Mouse (Mus musculus): ENCODE results near the gene Glis2. TPM values are rescaled to one million over a fixed set of nuclear protein-coding genes. Genes with fewer than 3 reads are reported as not detected.

The Glis2 gene
- total and polyA plus RNA-seq, 2 experiments from 2014 or later, result 11.8 to 25.4 TPM

DNA sequence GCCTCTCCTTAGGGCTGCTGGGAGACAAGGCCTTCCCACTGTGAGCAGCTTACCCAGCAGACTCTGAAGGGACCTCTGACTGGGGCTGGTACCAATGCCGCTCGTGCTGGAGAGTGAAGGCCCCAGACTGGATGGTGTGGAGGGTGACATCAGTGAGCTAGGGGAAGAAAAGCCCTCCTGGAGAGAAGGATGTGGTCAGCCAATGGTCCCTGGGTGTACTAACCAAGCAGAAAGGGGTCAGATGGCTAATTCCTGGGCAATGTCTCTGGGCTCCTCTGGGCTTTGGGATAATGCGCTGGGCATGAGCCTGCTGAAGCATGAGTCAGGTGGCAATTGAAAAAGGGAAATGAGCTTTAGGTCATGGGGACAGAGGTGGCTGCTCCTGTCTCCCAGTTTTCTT lies 39.1 kb downstream of the Glis2 start:
- no peaks in the 10 kb centered on the region for H3K9me3 ChIP-seq (replicated peaks; ENCODE audit: control insufficient read depth, low read length)
- peaks cover 16% of the 10 kb centered on the region for H3K4me1 ChIP-seq (ENCODE audit: control insufficient read depth, insufficient read depth)
- H3K27me3 ChIP-seq (ENCODE audit: control insufficient read depth, insufficient read depth, low read length), result no peaks in the 10 kb centered on the region
- no peak overlapping the region for H3K4me2 ChIP-seq (ENCODE audit: low read depth, low read length)
- no peak overlapping the region for H3K9ac ChIP-seq (replicated peaks; ENCODE audit: low read depth, low read length)
- 94% methylated on average over 3 of the region's 3 CpGs for WGBS
- no peak overlapping the region for H3K27ac ChIP-seq (ENCODE audit: low read depth)
- TF ChIP-seq EP300 (IDR thresholded peaks at IDR 0.05; ENCODE audit: low read depth), result no peak
- TF ChIP-seq CTCF (IDR thresholded peaks at IDR 0.05; ENCODE audit: low read depth), result no peak
- H3K4me3 ChIP-seq (ENCODE audit: low read depth, low read length), result no peak overlapping the region
- DNase-seq (ENCODE audit: low spot score) (no peak), ATAC-seq (ENCODE audit: insufficient read depth, low read depth) (no peak)
- H3K36me3 ChIP-seq (replicated peaks; ENCODE audit: control insufficient read depth, insufficient read depth, low read length), result peaks cover 19% of the 10 kb centered on the region; the same call in 1 of the 2 replicates

DNA sequence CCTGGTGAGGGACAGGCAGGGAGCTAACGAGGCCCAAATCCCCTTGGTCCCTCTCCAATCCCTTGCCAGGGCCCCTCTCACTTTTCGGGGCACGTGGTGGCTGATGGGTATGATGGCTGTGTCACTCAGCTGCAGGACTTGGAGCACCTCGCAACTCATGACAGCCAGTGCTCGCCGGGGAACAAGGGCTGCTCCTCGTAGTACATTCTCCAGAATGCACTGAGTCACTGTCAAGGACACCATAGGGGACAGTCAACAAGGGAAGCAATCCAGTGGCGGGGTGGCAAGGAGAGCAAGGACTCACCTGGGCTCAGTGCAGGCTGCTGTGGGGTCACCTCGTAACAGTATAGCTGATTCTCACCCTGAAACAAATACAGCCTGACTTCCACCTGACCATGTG lies 40.2 kb downstream of the Glis2 start:
- Histone ChIP-seq H3K4me2 (ENCODE audit: low read depth, low read length) (no peak overlapping the region), H3K36me3 (replicated peaks; ENCODE audit: control insufficient read depth, insufficient read depth, low read length) (peaks cover 15% of the 10 kb centered on the region; the same call in 1 of the 2 replicates), H3K4me3 (ENCODE audit: low read depth, low read length) (no peak overlapping the region), H3K27me3 (ENCODE audit: control insufficient read depth, insufficient read depth, low read length) (no peaks in the 10 kb centered on the region), H3K27ac (ENCODE audit: low read depth) (no peak overlapping the region), H3K9ac (replicated peaks; ENCODE audit: low read depth, low read length) (no peak overlapping the region), H3K9me3 (replicated peaks; ENCODE audit: control insufficient read depth, low read length) (no peaks in the 10 kb centered on the region), H3K4me1 (ENCODE audit: control insufficient read depth, insufficient read depth) (peaks cover 16% of the 10 kb centered on the region)
- 51% methylated on average over 9 of the region's 9 CpGs for WGBS
- ATAC-seq (ENCODE audit: insufficient read depth, low read depth) (no peak), DNase-seq (ENCODE audit: low spot score) (no peak)
- TF ChIP-seq CTCF (IDR thresholded peaks at IDR 0.05; ENCODE audit: low read depth) (no peak), EP300 (IDR thresholded peaks at IDR 0.05; ENCODE audit: low read depth) (no peak)

DNA sequence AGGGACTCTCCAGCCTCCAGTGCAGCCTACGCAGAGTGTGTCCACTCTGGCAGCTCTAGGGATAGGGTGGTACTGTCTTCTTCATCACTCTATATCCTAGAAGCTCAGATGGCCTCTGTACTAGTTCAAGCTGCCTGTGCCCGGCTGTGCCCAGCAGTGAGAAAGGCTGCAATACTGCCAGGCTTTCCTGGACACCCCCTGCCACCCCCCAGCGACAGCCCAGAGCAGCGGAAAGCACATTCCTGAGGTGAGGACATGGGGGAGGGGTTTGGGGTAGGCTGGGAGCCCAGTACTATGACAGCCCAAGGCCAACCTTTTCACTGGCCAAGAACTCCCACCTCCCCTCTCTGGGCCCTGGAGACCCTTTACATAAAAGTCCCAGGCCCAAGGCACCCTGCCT lies 41.2 kb downstream of the Glis2 start:
- no peak for DNase-seq (ENCODE audit: low spot score)
- no peaks in the 10 kb centered on the region for H3K9me3 ChIP-seq (replicated peaks; ENCODE audit: control insufficient read depth, low read length)
- H3K27ac ChIP-seq (ENCODE audit: low read depth), result no peak overlapping the region
- no peak for TF ChIP-seq CTCF (IDR thresholded peaks at IDR 0.05; ENCODE audit: low read depth)
- TF ChIP-seq EP300 (IDR thresholded peaks at IDR 0.05; ENCODE audit: low read depth), result no peak
- peaks cover 15% of the 10 kb centered on the region; the same call in 1 of the 2 replicates for H3K36me3 ChIP-seq (replicated peaks; ENCODE audit: control insufficient read depth, insufficient read depth, low read length)
- H3K27me3 ChIP-seq (ENCODE audit: control insufficient read depth, insufficient read depth, low read length), result no peaks in the 10 kb centered on the region
- peaks cover 20% of the 10 kb centered on the region for H3K4me1 ChIP-seq (ENCODE audit: control insufficient read depth, insufficient read depth)
- no peak overlapping the region for H3K4me3 ChIP-seq (ENCODE audit: low read depth, low read length)
- H3K9ac ChIP-seq (replicated peaks; ENCODE audit: low read depth, low read length), result no peak overlapping the region
- ATAC-seq (ENCODE audit: insufficient read depth, low read depth), result peak; percentile 14; the same call in 1 of the 2 replicates
- 41% methylated on average over 4 of the region's 4 CpGs for WGBS
- H3K4me2 ChIP-seq (ENCODE audit: low read depth, low read length), result no peak overlapping the region

DNA sequence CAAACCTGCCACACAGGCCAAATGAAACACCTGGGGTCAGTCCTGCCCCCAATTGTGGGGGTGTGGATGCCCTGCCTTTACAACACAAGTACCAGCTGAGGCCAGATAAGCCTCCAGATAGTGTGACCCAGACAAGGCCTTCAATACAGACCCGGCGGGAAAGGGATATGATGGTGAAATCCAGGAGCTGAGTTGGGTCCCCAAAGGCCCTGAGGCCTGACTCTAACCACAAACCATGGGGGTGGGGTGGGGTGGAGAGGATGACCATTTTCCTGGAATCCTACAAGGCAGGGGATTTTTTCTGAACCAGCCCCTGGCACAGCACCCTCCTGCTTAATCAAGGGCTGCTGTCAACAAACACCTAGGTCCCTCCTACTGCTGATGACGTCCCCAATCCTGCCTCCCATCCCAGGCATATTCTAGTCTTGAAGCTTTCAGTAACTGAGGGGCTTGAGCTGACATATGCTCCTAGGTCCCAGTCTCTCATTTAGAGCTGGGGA lies 44.4 kb downstream of the Glis2 start:
- H3K27ac ChIP-seq (ENCODE audit: low read depth), result no peak overlapping the region
- H3K9me3 ChIP-seq (replicated peaks; ENCODE audit: control insufficient read depth, low read length), result no peaks in the 10 kb centered on the region
- H3K27me3 ChIP-seq (ENCODE audit: control insufficient read depth, insufficient read depth, low read length), result no peaks in the 10 kb centered on the region
- H3K4me2 ChIP-seq (ENCODE audit: low read depth, low read length), result no peak overlapping the region
- no peak overlapping the region for H3K9ac ChIP-seq (replicated peaks; ENCODE audit: low read depth, low read length)
- ATAC-seq (ENCODE audit: insufficient read depth, low read depth) (no peak), DNase-seq (ENCODE audit: low spot score) (no peak)
- TF ChIP-seq CTCF (IDR thresholded peaks at IDR 0.05; ENCODE audit: low read depth) (no peak), EP300 (IDR thresholded peaks at IDR 0.05; ENCODE audit: low read depth) (no peak)
- 63% methylated on average over 3 of the region's 3 CpGs for WGBS
- H3K36me3 ChIP-seq (replicated peaks; ENCODE audit: control insufficient read depth, insufficient read depth, low read length), result peaks cover 5% of the 10 kb centered on the region; the same call in 1 of the 2 replicates
- H3K4me3 ChIP-seq (ENCODE audit: low read depth, low read length), result no peak overlapping the region
- H3K4me1 ChIP-seq (ENCODE audit: control insufficient read depth, insufficient read depth), result peaks cover 50% of the 10 kb centered on the region

DNA sequence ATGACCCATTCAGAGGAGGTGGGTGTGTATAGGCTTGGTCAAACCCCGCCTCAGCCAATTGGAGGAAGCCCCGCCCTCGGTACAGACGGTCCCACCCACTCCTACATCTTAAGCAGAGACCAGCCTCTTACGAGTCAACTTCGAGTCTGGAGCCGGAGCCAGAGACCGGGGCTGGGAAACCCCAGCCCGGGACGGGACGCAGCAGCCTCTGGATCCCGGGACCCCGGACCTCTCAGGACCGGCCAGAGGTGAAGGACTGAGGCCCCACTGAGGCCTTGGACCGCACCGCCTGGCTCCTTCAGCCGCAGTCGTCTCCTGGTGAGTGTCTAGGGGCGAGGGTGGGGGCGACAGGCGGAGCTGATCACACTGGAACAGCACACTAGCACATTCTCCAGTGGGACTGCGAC lies 45.3 kb downstream of the Glis2 start, which contains the start of the genes Vasn and Dnaja3:
Vasn (plus strand) TSS at position 111 of the 407 bp plus-strand sequence.
Dnaja3 (plus strand) TSS at position 159 of the 407 bp plus-strand sequence.
- TF ChIP-seq CTCF (IDR thresholded peaks at IDR 0.05; ENCODE audit: low read depth) (no peak), EP300 (IDR thresholded peaks at IDR 0.05; ENCODE audit: low read depth) (no peak)
- WGBS, result under 1% methylated on average over 22 of the region's 22 CpGs

More for the DNA sequence above, 45.3 kb downstream of the Glis2 start, which contains the start of the genes Vasn and Dnaja3:
- Histone ChIP-seq H3K4me2 (ENCODE audit: low read depth, low read length) (peak within 1 kb of the TSS; percentile 75), H3K27me3 (ENCODE audit: control insufficient read depth, insufficient read depth, low read length) (no peaks in the 10 kb centered on the region), H3K4me1 (ENCODE audit: control insufficient read depth, insufficient read depth) (peaks cover 55% of the 10 kb centered on the region), H3K36me3 (replicated peaks; ENCODE audit: control insufficient read depth, insufficient read depth, low read length) (no peaks in the 10 kb centered on the region), H3K9me3 (replicated peaks; ENCODE audit: control insufficient read depth, low read length) (no peaks in the 10 kb centered on the region), H3K4me3 (ENCODE audit: low read depth, low read length) (peak within 1 kb of the TSS; percentile 71), H3K27ac (ENCODE audit: low read depth) (peak within 1 kb of the TSS; percentile 93), H3K9ac (replicated peaks; ENCODE audit: low read depth, low read length) (peak within 1 kb of the TSS; percentile 73)
- DNase-seq (ENCODE audit: low spot score) (peak; percentile 91), ATAC-seq (ENCODE audit: insufficient read depth, low read depth) (peak; percentile 78)

All from heart, postnatal 0 days (tissue).